Mouse (Mus musculus) monocyte, adult 2 months (primary cell): ENCODE data around the gene Cpt2.

Experiments
- DNase-seq, 2 experiments: peaks; one replicate each; pipeline ENCODE4 v3.0.0; 2022; ENCODE audit warnings: low spot score in 2 of 2, low read depth in 1 of 2

Gene Cpt2

DNA sequence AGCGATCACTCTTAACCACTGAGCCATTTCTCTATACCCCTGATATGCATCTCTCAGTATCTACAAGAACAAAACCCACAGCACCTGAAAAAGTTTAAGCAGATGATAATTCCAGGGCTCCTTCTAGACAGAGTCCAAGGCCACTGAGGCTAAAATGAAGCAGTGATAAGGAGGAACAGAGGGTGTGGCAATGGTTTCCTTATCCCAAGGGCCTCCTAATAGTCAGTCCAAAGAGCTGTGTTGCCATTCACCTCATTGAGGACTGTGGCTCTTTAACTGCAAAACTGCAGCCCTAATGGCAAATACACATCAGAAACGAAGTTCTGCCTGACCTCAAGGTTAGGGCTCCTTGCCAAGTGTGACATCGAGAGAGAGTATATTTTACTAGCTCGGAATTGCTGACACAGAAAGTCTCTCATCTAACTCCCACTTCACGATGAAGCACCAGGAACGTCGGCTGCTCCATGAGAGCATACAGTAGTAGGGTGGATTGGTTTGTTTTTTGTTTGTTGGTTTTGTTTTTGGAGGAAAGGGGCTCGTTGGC is 2.2 kb downstream of the Cpt2 start:
- DNase-seq, result no peak

DNA sequence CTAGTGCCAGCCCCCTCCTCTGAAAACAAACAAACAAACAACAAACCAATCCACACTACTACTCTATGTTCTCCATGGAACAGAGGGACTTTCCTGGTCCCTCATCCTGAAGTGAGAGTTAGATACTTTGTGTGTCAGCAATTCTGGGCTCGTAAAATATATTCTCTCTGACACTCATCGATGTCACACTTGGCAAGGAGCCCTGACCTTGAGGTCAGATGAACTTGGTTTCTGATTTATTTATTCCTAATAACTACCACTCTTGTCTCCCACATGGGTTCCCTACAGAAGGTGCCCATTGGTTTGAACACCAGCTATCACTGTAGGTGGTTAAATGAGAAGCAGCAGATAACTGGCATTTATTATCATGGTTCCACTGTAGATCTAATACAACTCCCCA is 3.1 kb downstream of the Cpt2 start:
- no peak for DNase-seq

DNA sequence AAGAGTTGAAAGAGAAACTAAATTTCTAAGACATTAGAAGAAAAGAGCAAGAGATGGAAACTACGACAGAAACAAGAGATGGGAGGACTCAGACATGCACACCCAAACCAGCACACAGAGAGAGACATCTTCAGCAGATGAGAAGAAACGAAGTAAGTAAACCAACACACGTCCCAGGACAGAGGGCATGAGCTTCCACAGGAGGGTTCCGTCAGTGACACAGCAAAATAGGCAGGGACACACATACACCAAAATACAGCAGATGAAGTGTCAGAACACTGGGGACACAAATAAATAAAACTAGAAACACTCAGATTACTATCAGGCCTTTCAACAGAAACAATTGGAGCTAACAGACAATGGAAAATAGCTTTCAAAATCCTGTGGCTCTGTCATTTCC is 13.4 kb downstream of the Cpt2 start:
- no peak for DNase-seq

DNA sequence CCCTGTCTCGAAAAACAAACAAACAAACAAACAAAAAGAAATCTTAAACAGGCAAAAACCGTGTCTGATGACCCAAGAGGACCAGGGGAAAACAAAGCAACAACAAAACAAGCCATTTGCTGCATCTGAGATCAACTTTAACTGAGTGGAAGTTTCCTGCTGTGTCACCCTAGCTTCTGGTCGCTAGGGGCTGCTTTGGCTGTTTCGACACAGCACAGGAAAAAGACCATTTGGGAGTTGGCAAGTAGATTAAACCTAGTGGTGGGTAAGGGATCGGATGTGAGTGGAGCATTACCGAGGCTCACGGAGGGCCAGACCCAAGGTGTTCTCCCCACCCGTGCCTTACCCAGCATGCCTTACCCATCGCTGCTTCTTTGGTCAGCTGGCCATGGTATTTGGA is 16.8 kb downstream of the Cpt2 start:
- no peak for DNase-seq

DNA sequence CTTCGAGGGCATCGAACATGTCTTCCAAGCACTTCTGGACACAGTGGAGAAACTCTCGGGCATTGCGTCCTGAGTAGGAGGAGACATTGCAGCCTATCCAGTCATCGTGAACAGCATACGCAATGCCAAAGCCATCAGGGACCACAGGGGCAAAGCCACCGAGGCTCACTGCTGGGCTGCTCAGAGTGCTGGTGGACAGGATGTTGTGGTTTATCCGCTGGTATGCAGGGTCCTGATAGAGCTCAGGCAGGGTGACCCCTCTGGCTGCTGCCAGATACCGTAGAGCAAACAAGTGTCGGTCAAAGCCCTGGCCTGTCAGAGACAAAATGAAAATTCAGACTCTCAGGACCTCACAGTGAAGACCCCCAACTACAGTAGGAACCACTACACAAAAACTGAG is 19.2 kb downstream of the Cpt2 start:
- no peak for DNase-seq

DNA sequence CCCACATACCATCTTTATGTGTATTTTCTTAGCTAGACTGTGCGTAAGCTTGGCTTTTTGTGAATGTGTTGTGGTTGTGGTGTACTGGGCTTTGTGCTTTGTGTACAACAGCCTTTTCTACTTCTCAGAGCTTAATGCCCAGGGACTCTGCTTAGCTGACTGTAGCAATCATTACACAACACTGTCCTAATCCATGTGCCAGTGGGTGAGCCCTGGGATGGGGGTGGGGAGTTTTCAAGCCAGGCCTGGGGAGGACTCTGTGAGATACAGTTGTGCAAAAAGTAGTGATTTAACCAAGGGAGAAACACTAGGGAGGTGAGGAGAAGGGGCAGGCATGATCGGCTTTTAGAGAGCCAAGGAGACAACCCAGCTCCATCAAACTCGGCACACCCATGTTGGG is 23.2 kb downstream of the Cpt2 start:
- DNase-seq, result no peak

DNA sequence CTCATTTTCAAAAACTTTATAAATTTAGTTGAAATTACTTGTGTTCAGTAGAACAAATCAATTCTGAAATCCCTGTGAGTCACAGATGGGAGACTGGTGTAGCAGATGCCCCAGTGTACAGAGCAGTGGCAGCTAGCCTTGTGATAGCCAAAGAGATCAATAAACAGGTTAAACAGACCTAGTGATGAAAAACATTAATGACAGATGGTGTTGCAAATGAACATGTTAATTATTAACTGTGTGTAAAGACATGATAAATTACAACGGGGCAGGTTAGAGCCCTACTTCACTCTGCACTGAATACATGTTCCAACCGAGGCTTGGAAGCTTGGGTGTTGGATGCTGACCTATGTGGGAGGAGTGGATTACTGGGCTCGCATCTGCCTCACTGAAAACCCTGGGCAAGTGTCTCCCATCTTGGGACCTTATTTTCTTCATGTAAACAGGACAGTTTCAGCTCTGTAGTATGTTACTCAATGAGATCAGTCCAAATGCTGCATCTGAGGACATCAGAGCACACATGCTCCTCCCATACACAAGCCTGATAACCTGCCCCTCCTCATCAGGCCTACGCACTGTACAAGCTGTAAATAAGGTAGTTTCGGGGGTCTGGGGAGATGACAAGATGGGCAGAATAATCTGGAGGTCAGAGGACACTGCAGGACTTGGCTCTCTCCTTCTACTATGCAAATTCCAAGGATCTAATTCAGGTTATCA is 24.0 kb downstream of the Cpt2 start:
- no peak for DNase-seq

DNA sequence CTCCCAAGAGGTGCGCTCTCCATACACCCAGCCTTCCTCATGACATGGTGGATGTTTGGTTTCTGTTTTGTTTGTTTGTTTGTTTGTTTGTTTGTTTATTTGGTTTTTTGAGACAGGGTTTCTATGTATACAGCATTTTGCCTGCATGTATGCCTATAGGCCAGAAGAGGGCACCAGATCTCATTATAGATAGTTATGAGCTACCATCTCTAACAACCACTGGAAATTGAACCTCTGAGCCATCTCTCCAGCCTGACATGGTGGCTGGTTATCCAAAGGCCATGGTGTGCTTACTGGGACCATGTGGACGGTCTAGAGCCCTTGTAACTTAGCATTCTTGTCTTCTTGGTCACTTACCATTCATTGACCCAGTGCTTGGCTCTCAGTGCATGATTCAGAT is 30.7 kb downstream of the Cpt2 start:
- no peak for DNase-seq

DNA sequence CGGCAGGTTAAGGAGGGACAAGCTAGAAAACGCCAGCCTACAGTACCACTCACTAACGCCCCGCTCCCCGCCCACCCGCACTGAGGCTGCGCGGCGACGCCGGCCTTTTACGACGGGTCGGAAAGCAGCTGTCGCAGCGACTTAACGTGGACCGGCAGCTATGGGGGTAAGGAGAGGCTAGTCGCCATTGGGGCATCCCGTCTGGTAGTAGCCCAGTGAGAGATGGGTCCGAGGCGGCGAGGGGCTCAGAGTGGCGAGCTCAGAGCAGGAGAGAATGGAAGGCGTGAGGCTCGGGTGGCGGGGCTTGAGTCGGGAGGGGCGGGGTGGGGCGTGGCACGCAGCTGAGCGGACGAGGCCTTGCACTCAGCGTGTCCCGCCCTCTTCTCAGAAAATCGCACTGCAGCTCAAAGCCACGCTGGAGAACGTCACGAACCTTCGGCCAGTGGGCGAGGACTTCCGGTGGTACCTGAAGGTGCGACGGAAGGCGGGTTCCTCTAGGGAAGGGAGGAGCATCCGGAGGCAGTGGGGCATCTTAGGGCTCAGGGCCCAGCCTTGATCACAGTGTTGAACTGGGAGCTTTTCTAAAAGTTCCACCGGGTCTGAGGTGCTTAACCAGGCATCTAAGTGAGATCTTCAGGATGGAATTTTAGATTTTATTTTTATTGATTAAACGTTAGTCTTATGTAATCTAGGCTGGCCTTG is 33.5 kb downstream of the Cpt2 start, which contains the start of gene 0610037L13Rik:
TSS of gene 0610037L13Rik (plus strand) at position 83 of the 702 bp plus-strand sequence.
- DNase-seq, result peak; percentile 61 to 78

DNA sequence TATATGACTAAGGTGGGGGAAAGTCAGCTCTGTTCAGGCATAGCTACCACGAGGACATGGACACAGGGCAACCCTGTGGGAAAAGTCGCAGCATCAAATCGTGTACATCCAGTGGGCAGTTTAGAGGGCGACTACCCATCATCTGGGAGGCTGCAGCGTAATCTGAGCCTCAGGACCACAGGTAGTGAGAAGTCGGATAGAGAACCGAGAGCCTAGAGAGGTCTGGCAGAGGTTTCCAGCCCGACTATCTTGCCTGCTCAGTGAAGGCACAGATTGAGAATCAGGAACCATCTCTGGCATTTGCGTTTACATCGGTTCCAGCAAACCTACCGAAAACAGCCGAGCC is 34.1 kb downstream of the Cpt2 start:
- no peak for DNase-seq

DNA sequence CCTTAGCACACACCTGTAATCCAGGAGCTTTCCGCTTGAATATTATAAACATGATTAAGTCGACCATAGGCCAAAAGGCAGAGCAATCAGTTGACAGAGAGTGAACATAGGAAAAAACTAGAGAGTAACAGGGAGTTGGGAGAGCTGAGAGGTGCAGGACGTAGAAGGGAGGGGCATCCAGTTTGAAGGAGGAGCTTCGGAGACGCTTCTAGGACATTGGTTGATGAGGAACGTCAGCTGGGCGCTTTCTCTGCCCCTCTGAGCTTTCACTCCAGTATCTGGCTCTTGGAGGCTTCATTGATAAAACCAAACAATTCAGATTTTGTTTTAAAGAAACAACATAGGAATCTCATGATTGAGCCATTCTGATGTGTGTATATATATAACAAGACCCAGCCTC is 37.0 kb downstream of the Cpt2 start:
- no peak for DNase-seq

DNA sequence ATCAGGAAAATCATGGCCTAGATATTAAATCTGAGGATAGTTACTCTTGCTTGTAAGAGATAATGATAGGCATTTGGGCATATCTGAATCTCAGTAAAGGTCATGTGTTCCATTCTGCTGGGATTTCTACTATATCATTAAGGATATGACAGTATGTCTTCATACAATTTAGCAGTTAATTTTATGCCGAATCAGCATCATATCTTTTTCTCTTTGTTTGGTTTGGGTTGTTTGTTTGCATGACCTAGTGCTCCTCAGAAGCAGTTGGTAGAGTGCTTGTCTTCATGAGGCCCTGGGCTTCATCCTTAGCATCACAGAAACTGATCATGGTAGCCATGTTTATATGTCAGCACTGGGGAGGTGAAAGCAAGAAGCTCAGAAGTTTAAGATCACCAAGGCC is 41.8 kb downstream of the Cpt2 start:
- DNase-seq, result no peak

DNA sequence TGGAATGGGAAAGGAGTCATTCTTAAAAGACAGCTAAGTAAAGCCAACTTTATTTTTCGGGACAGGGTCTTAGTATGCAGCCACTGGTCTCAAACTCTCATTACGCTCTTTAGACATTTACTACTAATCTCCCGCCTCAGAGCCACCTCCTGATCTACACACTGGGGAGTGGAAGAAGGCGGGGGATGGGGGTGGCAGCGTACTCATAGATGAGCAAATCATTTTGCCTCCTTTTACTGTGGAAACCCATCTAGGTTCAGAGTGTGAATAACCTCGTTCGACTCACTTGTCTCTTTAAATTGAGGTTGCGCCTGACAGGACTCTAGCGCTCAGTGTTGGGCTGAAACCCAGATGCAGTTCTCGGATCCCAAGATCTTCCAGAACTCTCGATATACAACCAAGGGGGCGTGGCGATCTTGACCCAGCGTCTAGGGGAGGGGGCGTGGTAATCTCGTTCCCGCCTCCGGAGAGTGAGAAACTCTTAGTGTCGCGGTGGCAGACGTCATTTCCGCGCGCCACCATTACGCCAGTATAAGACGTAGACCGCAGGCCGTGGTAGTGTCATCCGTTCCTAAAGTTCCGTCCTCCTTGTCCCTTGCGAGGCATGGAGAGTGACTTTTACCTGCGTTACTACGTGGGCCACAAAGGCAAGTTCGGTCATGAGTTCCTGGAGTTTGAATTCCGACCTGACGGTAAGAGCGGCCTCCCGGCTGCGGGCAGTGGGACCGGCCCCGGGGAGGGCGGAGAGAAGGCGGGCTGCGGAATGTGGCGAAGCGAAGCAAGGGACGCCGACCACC is 44.0 kb downstream of the Cpt2 start, which contains the start of gene Magoh:
TSS of gene Magoh (plus strand) at position 502 of the 797 bp plus-strand sequence.
- peak; percentile 82 to 92 for DNase-seq

DNA sequence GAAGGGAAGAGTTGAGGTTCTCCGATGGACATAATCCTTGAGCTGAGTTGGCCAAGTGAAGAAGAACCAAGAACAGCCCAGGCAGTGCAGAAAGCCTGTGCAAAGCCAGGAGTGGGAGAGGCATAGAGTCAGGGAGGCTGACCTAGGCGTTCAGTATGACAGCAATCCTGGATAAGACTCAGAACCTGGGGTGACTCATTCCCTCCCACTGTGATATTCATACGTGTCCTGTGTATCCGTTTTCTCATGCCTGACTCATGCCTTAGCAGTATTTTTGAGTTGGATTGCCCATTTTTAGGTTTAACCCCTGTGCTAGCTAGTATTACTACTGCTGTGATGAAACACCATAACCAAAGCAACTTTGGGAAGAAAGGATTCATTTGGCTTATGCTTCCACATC is 58.5 kb downstream of the Cpt2 start:
- no peak for DNase-seq

DNA sequence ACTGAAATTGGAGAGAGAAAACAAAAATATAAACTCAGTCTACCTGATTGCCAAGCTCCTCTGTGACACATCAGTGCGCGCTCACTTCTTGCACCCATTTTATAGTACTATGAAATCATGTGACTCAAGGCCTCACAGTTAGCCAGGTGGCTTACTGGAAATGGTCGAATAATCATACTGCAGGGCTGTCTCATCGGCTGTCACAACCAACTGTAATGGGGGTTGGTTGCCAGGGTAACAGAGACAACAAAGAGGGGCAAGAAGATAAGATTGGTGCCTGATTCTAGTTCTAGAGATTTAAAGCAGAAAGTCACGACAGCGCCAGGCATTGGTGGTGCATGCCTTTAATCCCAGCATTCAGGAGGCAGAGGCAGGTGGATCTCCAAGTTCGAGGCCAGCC is 64.4 kb downstream of the Cpt2 start:
- DNase-seq, result no peak

DNA sequence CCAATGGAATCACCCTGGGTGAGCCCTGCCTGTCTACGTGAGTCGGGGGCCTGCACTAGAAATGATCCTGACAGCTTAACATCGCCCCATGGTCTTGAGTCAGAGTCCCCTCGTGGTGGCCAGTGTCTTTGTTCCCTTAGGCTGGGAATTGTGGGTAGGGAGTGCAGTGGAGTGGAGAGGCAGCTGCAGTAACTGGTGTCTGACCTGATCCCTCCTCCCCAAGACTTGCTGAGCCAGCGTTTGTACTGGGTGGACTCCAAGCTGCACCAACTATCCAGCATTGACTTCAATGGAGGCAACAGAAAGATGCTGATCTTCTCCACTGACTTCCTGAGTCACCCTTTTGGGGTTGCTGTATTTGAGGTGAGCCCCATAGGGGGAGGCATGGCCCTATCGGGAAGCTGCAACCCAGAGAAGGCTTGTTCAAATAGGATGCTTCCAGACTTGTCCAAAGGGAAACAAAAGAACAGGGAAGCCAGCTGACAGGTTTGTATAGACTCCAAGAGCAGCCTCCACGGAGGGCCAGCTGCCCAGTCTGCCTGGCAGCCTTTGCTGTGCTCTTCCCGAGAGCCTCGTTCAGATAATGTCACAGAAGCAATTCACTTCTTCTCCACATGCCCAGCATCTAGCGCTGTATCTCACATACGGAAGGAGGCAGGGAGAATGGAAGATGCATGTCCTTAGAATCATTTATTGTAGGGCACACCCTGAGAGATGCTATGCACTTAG is 66.3 kb downstream of the Cpt2 start:
- DNase-seq, result no peak
